Mouse (Mus musculus): ENCODE results near the gene Nkx2-9. TPM values are rescaled to one million over a fixed set of nuclear protein-coding genes. Genes with fewer than 3 reads are reported as not detected.

The Nkx2-9 gene
- not detected for total RNA-seq (2021)

DNA sequence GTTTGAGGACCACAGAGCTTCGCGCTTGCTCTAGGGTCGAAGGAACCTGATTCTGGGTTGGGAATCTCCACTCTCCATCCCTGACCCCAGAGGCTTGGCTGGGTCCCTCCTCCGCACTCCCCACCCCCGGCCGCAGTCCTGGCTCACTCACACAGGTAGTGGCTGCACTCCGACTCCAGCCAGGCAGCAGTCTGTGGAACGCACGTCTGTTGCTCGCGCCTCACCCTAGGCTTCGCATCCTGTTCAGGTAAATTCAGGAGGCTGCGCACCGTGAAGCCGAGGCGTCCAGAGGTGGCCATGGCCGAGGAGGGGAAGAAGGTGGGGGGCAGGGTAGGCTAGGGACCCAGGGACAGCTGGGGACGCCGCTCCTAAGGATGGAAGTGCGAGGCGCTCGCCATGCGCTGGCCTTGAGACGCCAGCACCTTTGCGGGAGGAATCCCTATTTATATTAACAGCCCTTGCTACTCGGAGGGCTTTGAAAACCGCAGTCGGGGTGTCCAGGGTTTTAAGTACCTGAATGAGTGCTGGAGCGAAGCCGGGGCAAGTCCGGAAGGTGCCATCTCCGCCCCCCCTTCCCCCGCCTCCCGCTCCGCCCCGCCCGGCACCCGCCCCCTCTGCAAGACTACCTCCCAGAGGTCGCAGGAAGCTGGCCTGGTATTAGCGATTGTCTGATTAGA, at the start of gene Nkx2-9:
TSS of gene Nkx2-9 (minus strand) at position 524 of the 677 bp plus-strand sequence.
- intact Hi-C loops (cut with DNase I) = no loop called here

DNA sequence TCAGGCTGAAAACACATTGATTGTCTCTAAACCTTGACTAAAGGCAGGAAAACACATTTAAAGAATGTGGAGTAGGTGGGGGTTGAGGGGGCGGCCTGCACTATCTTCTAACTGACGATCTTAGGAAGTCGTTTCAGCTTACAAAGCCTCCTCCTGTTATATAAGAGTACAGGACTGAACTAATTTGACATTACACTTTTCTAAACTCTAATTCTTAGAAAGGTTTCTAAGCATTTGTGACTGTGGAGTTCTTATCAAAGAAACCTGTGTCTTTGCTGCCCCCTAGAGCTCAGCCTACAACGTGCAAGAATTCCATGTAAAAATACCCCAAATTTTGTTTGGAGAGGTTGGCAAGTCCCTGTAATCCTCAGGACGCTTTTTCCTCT, 24.1 kb upstream of the Nkx2-9 start:
- intact Hi-C loops (cut with DNase I) = loop anchor here (2.0 kb wide), 1 partner anchor 578 kb away; no protein-coding TSS in a partner anchor
- DNase-seq = peak; percentile 51

More for the DNA sequence above, at the start of gene Nkx2-9:
- no peak for DNase-seq

DNA sequence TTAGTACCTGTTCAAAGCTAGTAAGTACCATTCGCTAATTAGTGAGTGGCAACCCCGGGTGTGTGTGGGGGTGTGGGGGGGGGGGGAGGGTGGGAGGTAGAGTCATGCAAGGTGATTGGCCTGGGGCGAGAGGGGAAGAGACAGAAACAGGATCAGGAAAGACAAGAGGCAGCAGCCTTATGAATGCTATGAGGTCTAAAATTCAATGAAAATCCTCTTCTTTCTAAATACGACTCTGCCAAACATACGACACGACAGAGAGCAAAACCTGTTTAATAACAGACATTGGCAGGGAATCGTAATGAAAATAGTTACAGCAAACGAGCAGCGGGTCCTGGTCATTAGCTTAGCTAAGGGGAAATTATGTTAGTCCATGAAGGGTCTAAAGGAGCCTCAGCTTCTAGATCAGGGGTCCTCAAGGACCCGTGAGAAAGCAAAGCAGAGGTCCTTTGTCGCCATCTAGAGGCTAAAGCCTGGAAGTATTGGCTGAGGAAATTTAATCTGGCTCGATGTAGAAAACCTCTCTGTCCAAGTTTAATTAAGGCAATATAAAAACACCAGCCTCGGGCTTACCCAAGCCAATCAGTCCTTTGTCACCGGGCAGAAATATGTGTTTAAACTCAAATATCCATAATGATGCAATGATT, 23.6 kb upstream of the Nkx2-9 start:
- DNase-seq = peak; percentile 29
- intact Hi-C loops (cut with DNase I) = loop anchor here (2.0 kb wide), 1 partner anchor 578 kb away; no protein-coding TSS in a partner anchor

DNA sequence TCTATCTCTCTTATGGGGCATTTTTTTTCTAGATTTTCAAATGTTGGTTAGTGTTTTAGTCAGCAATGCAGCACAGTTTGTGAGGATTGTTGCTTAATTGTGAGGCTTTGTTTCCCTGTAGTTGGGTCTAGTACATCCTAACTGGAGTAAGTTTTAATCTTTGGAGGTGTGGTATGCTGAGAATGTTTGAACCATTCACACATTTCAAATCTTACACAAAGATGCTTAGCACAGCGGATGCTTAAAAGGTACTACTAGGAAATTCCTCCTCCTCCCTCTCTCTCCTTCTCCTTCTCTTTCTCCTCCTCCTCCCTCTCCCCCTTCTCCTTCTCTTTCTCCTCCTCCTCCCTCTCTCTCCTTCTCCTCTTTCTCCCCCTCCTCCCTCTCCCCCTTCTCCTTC, 3.0 kb upstream of the Nkx2-9 start:
- no peak for DNase-seq
- intact Hi-C loops (cut with DNase I) = no loop called here

DNA sequence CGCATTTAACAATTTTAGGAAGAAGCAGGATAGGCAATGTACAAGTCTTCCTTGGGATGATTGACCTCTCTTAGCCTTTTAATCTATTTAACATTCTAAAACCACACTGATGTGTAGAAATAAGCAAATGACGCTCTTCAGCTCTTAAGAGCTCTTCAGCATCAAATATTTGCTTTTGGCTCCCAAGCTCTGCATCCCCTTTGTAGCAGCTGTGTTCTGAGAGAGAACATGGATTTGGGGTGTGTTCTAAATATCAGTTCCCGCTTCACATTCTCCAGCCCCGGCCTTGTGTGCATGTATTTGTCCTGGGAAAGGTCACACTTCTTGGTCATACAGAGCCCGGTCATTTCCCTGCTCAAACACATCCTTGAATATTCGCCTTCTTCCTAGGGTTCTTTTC, 2.3 kb upstream of the Nkx2-9 start:
- intact Hi-C loops (cut with DNase I) = no loop called here
- DNase-seq = no peak

DNA sequence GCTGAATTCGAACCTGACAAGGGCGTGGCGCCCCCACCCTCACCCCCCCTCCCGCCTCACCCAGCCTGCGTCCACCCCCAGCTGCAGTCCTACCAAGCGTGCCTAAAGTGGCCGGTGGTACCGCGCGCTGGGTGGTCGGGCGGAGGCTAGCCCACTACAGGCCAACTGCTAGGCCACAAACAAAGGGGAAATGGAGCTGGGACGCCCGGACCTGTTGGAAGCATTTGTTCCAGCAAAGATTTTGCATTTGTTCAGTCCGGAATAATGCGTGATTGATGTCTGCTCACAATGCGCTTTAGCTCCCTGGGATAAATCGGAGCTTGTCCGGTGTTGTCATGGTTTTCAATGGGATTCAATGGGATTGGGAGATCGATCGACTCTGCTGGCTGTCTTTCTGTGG, 1.4 kb upstream of the Nkx2-9 start:
- DNase-seq = no peak
- intact Hi-C loops (cut with DNase I) = no loop called here

DNA sequence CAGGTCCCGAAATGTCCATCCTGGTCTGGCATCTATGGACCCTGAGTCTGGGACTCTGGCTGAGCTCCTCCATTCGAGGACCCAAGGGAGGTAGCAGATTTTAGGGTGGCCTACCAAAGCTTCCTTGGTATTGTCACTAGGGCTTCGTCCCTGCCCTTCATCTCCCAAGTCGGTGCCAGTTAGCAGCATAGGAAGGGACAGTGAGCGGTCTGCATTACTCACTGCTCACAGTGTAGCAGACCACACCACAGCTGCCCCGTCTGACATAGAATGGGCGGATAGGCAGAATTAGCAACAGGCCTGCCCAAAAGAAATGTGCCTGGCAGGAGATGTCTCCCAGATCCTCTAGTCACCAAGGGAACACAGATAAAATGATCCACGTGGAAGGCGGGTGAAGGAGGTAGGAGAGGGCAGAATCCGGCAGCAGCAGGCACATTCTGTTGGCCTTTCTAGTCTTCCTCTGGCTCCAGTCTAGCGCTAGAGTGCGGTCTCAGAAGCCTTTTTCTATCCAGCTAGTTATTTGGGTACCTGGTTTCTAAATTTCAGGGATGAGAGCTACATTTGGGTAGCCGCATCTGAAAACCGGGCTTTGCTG, 929 bp upstream of the Nkx2-9 start:
- DNase-seq = no peak
- intact Hi-C loops (cut with DNase I) = no loop called here

DNA sequence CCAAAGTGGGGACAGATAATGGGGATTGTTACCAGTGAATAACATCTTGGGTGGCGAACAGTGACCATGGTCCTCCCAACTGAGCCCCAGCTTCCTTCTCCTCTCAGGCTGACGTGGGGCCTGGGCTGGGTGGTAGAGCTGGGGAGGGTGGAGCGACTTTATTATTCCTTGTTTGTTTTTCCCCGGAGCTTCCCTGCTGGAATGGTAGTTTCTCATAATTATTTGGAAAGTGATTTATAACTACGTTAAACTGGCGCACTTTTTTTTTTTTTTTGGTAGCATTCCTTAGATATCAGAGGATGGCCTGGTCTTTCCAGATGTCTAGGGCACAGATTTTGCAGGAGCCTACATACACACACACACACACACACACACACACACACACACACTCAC, 350 bp upstream of the Nkx2-9 start:
- DNase-seq = no peak
- intact Hi-C loops (cut with DNase I) = no loop called here

DNA sequence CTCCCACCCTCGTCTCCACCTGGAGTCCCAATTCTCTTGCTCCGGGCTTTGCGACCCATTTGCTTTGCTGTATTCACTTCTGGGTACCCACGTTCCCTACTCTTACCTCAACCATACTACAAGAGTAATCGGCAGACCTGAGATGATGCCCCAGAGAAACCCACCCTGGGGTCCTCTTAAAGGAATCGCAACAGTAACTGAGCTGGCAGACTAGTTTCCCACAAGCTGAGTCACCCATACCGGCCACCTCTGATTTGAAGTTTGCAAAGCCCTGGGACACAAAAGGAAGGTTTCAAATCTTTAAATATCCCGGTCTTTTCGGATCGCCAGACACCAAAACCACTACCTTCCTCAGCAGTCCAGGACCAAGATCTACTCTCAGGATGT, 742 bp downstream of the Nkx2-9 start:
- intact Hi-C loops (cut with DNase I) = no loop called here
- DNase-seq = no peak

DNA sequence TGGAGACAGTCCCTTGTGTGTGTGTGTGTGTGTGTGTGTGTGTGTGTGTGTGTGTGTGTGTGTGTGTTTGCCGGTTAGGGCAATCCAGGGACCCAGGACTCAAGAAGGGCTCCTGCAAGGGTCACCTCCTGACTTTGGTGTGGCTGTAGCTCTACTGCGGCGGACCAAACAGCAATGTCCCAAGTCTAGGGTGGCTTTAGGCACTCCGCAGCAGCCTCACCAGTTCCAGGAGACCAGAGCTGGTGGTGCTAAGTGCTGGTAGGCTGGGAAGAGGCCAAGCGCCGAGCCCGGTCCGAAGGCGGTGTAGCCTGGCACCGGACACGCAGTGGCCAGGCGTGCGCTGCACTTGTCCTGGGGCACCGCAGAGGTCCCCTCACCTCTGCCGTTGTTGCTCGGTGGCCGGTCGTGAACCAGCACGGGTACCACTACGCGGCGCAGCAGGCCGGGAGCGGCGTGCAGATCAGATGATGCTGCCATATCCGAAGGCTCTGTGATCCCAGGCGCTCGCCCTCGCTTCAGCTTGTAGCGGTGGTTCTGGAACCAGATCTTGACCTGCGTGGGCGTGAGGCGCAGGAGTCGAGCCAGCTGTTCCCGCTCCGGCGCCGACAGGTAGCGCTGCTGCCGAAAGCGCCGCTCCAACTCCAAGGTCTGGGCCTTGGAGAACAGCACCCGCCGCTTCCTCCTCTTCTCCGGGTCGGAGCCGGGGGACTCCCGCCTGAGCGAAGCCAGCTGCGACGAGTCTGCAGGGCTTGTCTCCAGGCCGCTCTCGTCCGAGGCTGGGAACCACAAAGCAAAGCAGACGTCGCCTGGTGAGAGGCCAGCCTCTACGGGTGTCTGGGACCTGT, 1.4 kb downstream of the Nkx2-9 start:
- intact Hi-C loops (cut with DNase I) = no loop called here
- DNase-seq = peak; percentile 5

DNA sequence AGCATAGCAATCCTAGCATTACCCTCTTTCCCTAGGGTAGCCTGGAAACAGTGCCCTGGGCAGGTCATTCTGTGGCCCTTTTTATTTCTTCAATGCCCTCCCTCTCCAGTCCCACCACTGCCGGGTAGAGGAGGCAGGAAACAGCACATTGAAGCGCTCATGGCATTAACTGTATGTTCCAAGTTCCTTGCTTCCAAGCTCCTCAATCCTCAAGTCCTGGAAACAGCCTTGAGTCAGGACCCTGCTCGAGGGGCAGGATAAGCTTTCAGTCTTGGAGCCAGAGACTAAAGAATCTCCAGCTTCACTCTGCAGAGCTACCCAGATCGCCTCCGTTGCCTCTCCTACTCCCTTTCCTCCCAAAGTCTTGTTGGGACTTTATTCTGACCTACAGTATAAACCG, 2.2 kb downstream of the Nkx2-9 start:
- DNase-seq = no peak
- intact Hi-C loops (cut with DNase I) = no loop called here

DNA sequence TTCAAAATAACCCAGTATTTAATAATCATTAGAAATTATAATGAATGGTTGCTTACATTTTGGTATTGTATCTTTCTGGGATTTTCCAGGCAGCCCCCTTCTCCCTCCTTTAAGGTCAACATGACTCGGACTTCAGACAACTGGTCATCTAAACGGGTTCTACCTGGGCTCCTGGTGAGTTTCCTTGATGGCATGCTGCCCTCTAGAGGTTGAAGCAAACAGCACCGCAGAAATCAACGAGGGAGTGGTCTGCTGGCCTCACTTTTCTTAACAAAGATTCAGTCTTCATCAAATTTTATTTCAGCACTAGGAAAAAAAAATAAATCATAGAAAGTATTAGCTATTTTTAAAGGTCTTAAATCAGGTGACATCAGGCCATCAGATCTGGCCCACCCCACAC, 21.4 kb downstream of the Nkx2-9 start:
- no peak for DNase-seq
- intact Hi-C loops (cut with DNase I) = no loop called here

DNA sequence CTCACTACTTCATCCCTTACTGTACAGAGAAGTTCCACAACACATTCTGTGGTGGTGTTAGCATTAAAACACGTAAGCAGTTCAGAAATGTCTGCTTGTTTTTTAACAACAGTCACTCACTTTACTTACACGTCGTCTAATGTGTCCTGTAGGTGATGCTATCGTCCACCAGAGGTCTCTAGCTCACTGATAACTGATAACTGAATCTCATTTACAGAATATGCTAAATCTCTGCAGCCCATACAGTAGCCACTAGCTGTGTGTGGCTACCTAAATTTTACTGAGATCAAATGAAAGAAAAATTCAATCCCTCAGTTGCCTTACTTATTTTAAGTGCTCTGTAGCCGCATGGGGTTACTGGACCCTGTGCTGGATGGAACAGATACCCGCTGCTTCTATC, 25.3 kb downstream of the Nkx2-9 start:
- intact Hi-C loops (cut with DNase I) = loop anchor here (5.0 kb wide), 1 partner anchor 44 kb away; no protein-coding TSS in a partner anchor
- DNase-seq = no peak

Other genes with a start within 250 kb of the Nkx2-9 start
- 1 to 10 TPM; 1.7 to 2.7 TPM for gene Nkx2-1, start 76.4 kb downstream of the Nkx2-9 start, total RNA-seq (2021)
- not detected for gene Pax9, start 78.5 kb upstream of the Nkx2-9 start, total RNA-seq (2021)